Mouse (Mus musculus) embryonic facial prominence, embryonic 10.5 days (tissue): ENCODE results near the gene Wdr76. TPM values are rescaled to one million over a fixed set of nuclear protein-coding genes. Genes with fewer than 3 reads are reported as not detected.
"Not testable (repeated sequence)": the region's sequence is repeated elsewhere in the genome, so short reads cannot be mapped to it uniquely, and the experiment has no call there.

Experiments used
- DNase-seq: peaks from one replicate; pipeline ENCODE4 v3.0.0-alpha.2; 2017; ENCODE audit warnings: low spot score
- H3K27ac ChIP-seq: fragments of 300-500 bp; sonication (generic); replicated peaks from 2 replicates; pipeline ENCODE4 v1.5.1; 2016; ENCODE audit warnings: mild to moderate bottlenecking
- H3K27me3 ChIP-seq: fragments of 300-500 bp; sonication (generic); replicated peaks from 2 replicates; pipeline ENCODE4 v1.6.1; 2016; ENCODE audit warnings: low read depth, mild to moderate bottlenecking; ENCODE audit not compliant: poor library complexity, severe bottlenecking
- H3K36me3 ChIP-seq: fragments of 300-500 bp; sonication (generic); replicated peaks from 2 replicates; pipeline ENCODE4 v1.6.1; 2016; ENCODE audit warnings: mild to moderate bottlenecking, moderate library complexity
- H3K4me1 ChIP-seq: fragments of 300-500 bp; sonication (generic); 2 replicates; pipeline ENCODE4 v1.6.1; 2016
- H3K4me3 ChIP-seq: fragments of 300-500 bp; sonication (generic); 2 replicates; pipeline ENCODE4 v1.5.1; 2016; ENCODE audit warnings: mild to moderate bottlenecking, moderate library complexity
- H3K9me3 ChIP-seq: fragments of 300-500 bp; sonication (generic); 2 replicates; pipeline ENCODE4 v1.6.1; 2016; ENCODE audit warnings: mild to moderate bottlenecking
- WGBS: fragments of 180-500 bp; shearing (Covaris S2); methylation state at CpG from one replicate; pipeline ENCODE4 v1.1.7; 2016; 5-methylcytosine and 5-hydroxymethylcytosine counted together
- polyA plus RNA-seq: library from polyadenylated mRNA; unstranded; fragments of >200 nt; fragmentation: Nextera tagmentation; extraction: Ambion mirVana; gene quantifications from 2 replicates; pipeline ENCODE4 v1.2.1, GENCODE M21; 2016

The Wdr76 gene
- polyA plus RNA-seq, 1 experiment from 2014 or later, result 10.8 TPM

GRCm38 (mm10) chr2:121501550-121501949, 5.0 kb upstream of the Wdr76 start:
- not testable (repeated sequence) for H3K27me3 ChIP-seq, H3K27ac ChIP-seq, DNase-seq, H3K4me3 ChIP-seq, H3K9me3 ChIP-seq, H3K4me1 ChIP-seq
- H3K36me3 ChIP-seq, result peaks cover 23% of the 10 kb centered on the region
- WGBS, result 74% methylated on average over 4 of the region's 6 CpGs

- DNase-seq, result no peak
Observed at GRCm38 (mm10) chr2:121507173-121507950, 839 bp downstream of the Wdr76 start.

DNA sequence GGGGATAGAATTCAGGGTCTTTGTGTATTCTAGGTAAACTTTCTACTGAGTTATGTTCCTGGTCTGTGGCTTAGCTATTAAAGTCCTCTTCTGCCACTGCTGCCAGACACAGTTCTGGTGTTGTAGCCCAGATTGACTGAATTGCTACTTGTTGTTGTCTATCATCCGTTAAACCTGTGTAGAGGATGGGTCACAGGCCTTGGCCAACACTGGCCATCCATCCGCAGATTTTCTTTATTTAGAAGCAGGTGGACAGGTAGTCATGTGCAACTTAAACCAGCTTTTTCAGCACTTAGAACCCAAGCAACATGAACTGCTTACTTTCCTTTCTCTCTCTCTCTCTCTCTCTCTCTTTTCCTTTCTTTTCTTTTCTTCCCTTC, 1.4 kb downstream of the Wdr76 start:
- H3K36me3 ChIP-seq, result peaks cover 57% of the 10 kb centered on the region

More at GRCm38 (mm10) chr2:121507173-121507950, 839 bp downstream of the Wdr76 start:
- Histone ChIP-seq H3K36me3 (peaks cover 54% of the 10 kb centered on the region), H3K27me3 (no peaks in the 10 kb centered on the region), H3K4me3 (peak overlapping the region; percentile 67), H3K27ac (peak overlapping the region; percentile 41; the same call in 1 of the 2 replicates), H3K4me1 (peaks cover 18% of the 10 kb centered on the region), H3K9me3 (no peaks in the 10 kb centered on the region)
- WGBS, result 33% methylated on average over 12 of the region's 12 CpGs

DNA sequence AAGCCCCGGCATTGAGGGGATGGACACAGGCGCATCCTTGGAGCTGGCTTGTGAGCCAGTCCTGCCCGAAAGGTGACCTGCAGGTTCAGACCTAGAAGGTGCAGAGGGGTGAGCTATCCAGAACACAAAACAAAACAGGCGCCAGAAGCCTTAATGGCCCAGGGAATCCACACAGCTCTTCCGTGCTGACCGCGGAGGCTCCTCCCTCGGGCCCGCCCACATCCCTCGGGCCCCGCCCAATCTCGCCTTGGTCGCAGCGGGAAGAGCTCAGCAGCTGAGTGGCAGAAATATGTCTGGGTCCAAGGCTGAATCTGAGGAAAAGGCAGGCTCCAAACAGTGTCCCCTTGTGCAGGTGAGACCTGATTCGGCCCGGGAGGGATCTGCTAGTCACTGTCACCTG, 3.1 kb downstream of the Wdr76 start:
- no peaks in the 10 kb centered on the region for H3K27me3 ChIP-seq
- H3K9me3 ChIP-seq, result no peaks in the 10 kb centered on the region
- H3K27ac ChIP-seq, result peak overlapping the region; percentile 48; the same call in 1 of the 2 replicates
- 14% methylated on average over 16 of the region's 16 CpGs for WGBS
- peak overlapping the region; percentile 51 for H3K4me3 ChIP-seq
- DNase-seq, result peak; percentile 71
- H3K4me1 ChIP-seq, result peaks cover 18% of the 10 kb centered on the region
- peaks cover 60% of the 10 kb centered on the region for H3K36me3 ChIP-seq

More for the DNA sequence above, 1.4 kb downstream of the Wdr76 start:
- Histone ChIP-seq H3K4me3 (peak overlapping the region; percentile 67), H3K27me3 (no peaks in the 10 kb centered on the region), H3K4me1 (peaks cover 18% of the 10 kb centered on the region), H3K27ac (no peak overlapping the region), H3K9me3 (no peaks in the 10 kb centered on the region)
- whole genome bisulfite sequencing, result 86% methylated on average over 2 of the region's 2 CpGs
- DNase-seq, result no peak

DNA sequence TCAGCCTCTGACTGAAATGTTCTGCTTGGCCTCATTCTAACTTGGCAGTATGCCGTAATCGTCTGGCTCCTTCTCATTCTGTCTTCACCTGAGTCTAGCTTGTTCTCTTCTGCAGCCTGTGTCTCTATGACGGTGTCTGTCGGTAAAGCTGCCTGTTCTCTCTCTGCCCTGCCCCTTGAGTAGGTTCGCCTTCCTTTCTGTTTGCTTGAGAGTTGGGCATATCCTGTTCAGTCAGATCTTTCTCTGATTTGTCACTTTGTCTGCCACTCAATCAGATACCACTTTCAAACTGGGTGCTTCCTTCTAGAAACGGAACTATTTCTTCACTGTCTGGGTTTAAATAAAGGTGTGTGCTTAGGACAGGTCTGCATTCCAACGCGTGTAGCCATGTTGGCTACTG, 4.9 kb downstream of the Wdr76 start:
- WGBS, result 95% methylated on average over 8 of the region's 8 CpGs
- Histone ChIP-seq H3K4me3 (no peak overlapping the region), H3K27ac (no peak overlapping the region), H3K9me3 (no peaks in the 10 kb centered on the region), H3K27me3 (no peaks in the 10 kb centered on the region), H3K36me3 (peaks cover 71% of the 10 kb centered on the region), H3K4me1 (peaks cover 18% of the 10 kb centered on the region)
- DNase-seq, result no peak

DNA sequence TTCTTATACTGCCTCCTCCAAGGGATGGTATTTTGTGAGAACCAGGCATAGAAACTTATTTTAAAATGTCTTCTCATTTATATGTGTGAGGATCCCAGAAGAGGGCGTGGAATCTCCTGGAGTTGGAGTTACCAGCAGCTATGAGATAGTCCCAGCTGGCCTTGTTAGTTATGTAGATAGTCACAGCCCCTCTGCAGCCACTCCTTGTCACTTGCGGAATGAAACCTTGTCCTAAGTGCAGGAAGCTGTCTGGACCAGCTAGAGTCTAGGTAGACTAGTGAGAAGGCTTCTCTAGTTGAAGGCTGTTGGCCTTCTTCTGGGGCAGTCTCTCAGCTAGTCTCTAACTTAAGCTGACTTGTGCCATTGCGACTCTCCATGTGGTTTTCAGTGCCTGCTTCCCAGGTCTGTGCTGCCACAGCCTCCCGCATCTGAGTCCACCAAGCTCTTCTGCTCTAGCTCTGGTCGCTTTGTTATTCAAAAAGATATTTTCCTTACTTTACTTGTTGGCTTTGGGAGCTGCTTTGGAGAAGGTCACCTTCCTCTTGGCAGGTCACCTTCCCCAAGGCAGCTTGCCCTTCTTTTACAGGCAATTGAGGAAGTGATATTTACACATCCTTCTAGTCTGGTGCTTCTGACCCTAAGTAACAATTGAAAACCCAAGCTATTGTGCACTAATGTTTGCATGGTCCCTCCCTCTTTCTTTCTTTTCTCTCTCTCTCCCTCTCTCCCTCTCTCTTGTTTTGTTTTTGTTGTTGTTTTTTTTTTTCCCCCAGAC, 6.7 kb downstream of the Wdr76 start:
- 92% methylated on average over 5 of the region's 5 CpGs for WGBS
- H3K27me3 ChIP-seq, DNase-seq, H3K27ac ChIP-seq, H3K4me3 ChIP-seq, H3K9me3 ChIP-seq, H3K4me1 ChIP-seq: not testable (repeated sequence)
- peaks cover 88% of the 10 kb centered on the region for H3K36me3 ChIP-seq

GRCm38 (mm10) chr2:121514211-121514610, 7.7 kb downstream of the Wdr76 start:
- H3K27ac ChIP-seq, result no peak overlapping the region
- DNase-seq, result no peak
- no peaks in the 10 kb centered on the region for H3K27me3 ChIP-seq
- peaks cover 88% of the 10 kb centered on the region for H3K36me3 ChIP-seq
- peaks cover 6% of the 10 kb centered on the region for H3K4me1 ChIP-seq
- H3K4me3 ChIP-seq, result no peak overlapping the region
- H3K9me3 ChIP-seq, result no peaks in the 10 kb centered on the region
- WGBS, result 92% methylated on average over 4 of the region's 4 CpGs

DNA sequence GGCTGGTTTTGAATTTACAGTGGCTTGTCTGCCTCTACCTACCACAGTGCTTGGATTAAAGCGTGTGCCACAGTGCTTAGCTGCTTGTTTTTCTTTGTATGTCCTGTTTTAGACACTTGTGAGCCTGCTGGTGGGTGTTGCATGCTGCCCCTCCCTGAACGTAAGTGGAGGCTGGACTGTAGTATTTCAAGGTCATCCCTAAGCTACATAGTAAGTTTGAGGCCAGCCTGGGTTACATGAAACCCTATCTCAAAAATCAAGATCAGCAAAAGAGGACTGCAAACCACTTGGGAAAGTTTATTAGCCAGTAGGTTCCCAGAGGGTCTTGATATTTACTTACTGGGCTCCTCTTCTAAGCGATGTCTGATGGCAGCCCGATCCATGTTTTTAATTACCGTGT, 11.6 kb downstream of the Wdr76 start:
- 93% methylated on average over 5 of the region's 5 CpGs for WGBS
- no peaks in the 10 kb centered on the region for H3K27me3 ChIP-seq
- no peak overlapping the region for H3K27ac ChIP-seq
- no peaks in the 10 kb centered on the region for H3K4me1 ChIP-seq
- H3K4me3 ChIP-seq, result no peak overlapping the region
- peaks cover 86% of the 10 kb centered on the region for H3K36me3 ChIP-seq
- H3K9me3 ChIP-seq, result 0 out of 2 replicates have a peak, but pooled peaks cover 2% of the 10 kb centered on the region
- no peak for DNase-seq

- not testable (repeated sequence) for H3K9me3 ChIP-seq, H3K27me3 ChIP-seq, H3K4me1 ChIP-seq, DNase-seq, H3K27ac ChIP-seq, H3K4me3 ChIP-seq
- peaks cover 87% of the 10 kb centered on the region for H3K36me3 ChIP-seq
- 93% methylated on average over 4 of the region's 4 CpGs for WGBS
Observed at GRCm38 (mm10) chr2:121518711-121519110, 12.2 kb downstream of the Wdr76 start.

- WGBS, result 97% methylated on average over 2 of the region's 2 CpGs
- Histone ChIP-seq H3K27me3 (no peaks in the 10 kb centered on the region), H3K4me1 (no peaks in the 10 kb centered on the region), H3K36me3 (peaks cover 90% of the 10 kb centered on the region), H3K27ac (no peak overlapping the region), H3K4me3 (no peak overlapping the region), H3K9me3 (0 out of 2 replicates have a peak, but pooled peaks cover 2% of the 10 kb centered on the region)
- DNase-seq, result no peak
Observed at GRCm38 (mm10) chr2:121522006-121522405, 15.5 kb downstream of the Wdr76 start.

DNA sequence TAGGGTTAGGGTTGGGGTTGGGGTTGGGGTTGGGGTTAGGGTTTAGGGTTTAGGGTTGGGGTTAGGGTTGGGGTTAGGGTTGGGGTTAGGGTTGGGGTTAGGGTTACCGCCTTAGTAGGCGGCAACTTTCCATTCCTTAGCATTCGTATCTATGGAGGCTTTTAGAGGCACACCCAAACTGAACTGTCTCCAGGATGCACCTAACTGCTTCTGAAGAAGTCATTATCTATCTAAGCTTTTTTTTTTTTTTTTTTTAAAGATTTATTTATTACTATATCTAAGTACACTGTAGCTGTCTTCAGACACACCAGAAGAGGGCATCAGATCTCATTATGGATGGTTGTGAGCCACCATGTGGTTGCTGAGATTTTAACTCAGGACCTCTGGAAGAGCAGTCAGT, 16.3 kb downstream of the Wdr76 start:
- not testable (repeated sequence) for H3K4me3 ChIP-seq, H3K27me3 ChIP-seq
- 95% methylated on average over 3 of the region's 3 CpGs for WGBS

GRCm38 (mm10) chr2:121525056-121525455, 18.5 kb downstream of the Wdr76 start:
- no peaks in the 10 kb centered on the region for H3K27me3 ChIP-seq
- 91% methylated on average over 2 of the region's 2 CpGs for WGBS
- H3K36me3 ChIP-seq, result peaks cover 82% of the 10 kb centered on the region
- H3K27ac ChIP-seq, result no peak overlapping the region
- H3K4me1 ChIP-seq, result no peaks in the 10 kb centered on the region
- 0 out of 2 replicates have a peak, but pooled peaks cover 2% of the 10 kb centered on the region for H3K9me3 ChIP-seq
- no peak overlapping the region for H3K4me3 ChIP-seq
- DNase-seq, result no peak

More for the DNA sequence above, 16.3 kb downstream of the Wdr76 start:
- DNase-seq, H3K4me1 ChIP-seq, H3K9me3 ChIP-seq, H3K27ac ChIP-seq: not testable (repeated sequence)
- H3K36me3 ChIP-seq, result peaks cover 85% of the 10 kb centered on the region

- Histone ChIP-seq H3K27ac (no peak overlapping the region), H3K4me1 (no peaks in the 10 kb centered on the region), H3K9me3 (no peaks in the 10 kb centered on the region), H3K36me3 (peaks cover 93% of the 10 kb centered on the region), H3K4me3 (no peak overlapping the region), H3K27me3 (no peaks in the 10 kb centered on the region)
- 91% methylated on average over 3 of the region's 3 CpGs for WGBS
- no peak for DNase-seq
Observed at GRCm38 (mm10) chr2:121544829-121545228, 38.3 kb downstream of the Wdr76 start.
